Mouse (Mus musculus) forebrain, embryonic 10.5 days (tissue): Measurements from ENCODE around the gene Ctse. TPM values are rescaled to one million over a fixed set of nuclear protein-coding genes. Genes with fewer than 3 reads are reported as not detected.

Experiments used
- DNase-seq: peaks from one replicate; pipeline ENCODE4 v3.0.0-alpha.2; 2017; ENCODE audit warnings: low spot score; ENCODE audit errors: extremely low spot score
- H3K27ac ChIP-seq: fragments of 300-500 bp; sonication (generic); 2 replicates; pipeline ENCODE4 v1.5.1; 2016; ENCODE audit warnings: mild to moderate bottlenecking
- H3K27me3 ChIP-seq: fragments of 300-500 bp; sonication (generic); 2 replicates; pipeline ENCODE4 v1.6.1; 2016; ENCODE audit warnings: mild to moderate bottlenecking; ENCODE audit not compliant: poor library complexity, severe bottlenecking
- H3K36me3 ChIP-seq: fragments of 300-500 bp; sonication (generic); replicated peaks from 2 replicates; pipeline ENCODE4 v1.6.1; 2016; ENCODE audit warnings: mild to moderate bottlenecking, moderate library complexity
- H3K4me1 ChIP-seq: fragments of 300-500 bp; sonication (generic); 2 replicates; pipeline ENCODE4 v1.6.1; 2016
- H3K4me3 ChIP-seq: fragments of 300-500 bp; sonication (generic); 2 replicates; pipeline ENCODE4 v1.5.1; 2016; ENCODE audit warnings: mild to moderate bottlenecking, moderate library complexity
- H3K9me3 ChIP-seq: fragments of 300-500 bp; sonication (generic); 2 replicates; pipeline ENCODE4 v1.6.1; 2016; ENCODE audit warnings: mild to moderate bottlenecking, moderate library complexity
- WGBS: fragments of 180-500 bp; shearing (Covaris S2); methylation state at CpG from one replicate; pipeline ENCODE4 v1.1.7; 2016; 5-methylcytosine and 5-hydroxymethylcytosine counted together
- polyA plus RNA-seq: library from polyadenylated mRNA; unstranded; fragments of >200 nt; fragmentation: Nextera tagmentation; extraction: Ambion mirVana; gene quantifications from 2 replicates; pipeline ENCODE4 v1.2.1, GENCODE M21; 2016

The Ctse gene
- polyA plus RNA-seq: not detected in 2 replicates

DNA sequence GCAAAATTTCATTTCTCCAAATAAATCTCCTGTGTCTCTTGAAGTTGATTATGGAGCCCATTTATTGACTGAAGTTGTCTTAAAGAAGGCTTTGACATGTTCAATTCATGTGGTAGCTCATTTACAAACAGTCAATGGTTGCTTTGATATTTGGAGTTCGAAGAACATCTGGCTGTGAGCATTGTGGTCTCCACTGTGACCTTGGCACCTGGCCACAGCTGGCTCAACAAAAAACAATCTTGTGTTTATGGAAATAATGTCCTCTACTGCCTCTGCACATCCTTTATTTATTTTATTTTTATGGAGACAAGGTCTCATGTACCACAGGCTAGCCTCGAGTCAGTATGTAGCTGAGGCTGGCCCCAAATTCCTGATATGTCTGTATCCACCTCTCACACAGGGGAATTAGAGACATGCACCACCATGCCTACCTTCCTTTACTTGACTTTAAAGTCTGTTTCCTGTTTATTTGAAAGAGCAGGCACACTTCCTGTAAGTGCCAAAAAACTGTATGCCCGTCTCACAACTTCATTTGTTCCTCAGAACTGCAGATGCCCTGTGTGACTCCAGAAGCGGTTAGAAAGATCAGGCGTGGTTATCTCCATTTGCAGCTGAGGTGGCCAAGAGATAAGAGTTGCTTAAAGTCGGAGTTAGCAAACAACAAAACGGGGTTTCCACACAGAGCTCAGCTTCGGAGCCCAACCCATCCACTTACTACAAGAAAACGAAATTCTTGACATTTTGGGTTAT, at the start of gene Ctse:
Ctse (plus strand) TSS at position 516 of the 750 bp plus-strand sequence.
- Histone ChIP-seq H3K9me3 (no peaks in the 10 kb centered on the region), H3K4me3 (no peak within 1 kb of the TSS), H3K4me1 (no peaks in the 10 kb centered on the region), H3K27ac (no peak within 1 kb of the TSS), H3K36me3 (no peaks in the 10 kb centered on the region), H3K27me3 (no peaks in the 10 kb centered on the region)
- DNase-seq: no peak
- 84% methylated on average over 9 of the region's 9 CpGs for WGBS

GRCm38 (mm10) chr1:131598905-131599304, 39.2 kb upstream of the Ctse start, which contains the start of gene Avpr1b:
Avpr1b (plus strand) TSS chr1:131599239.
- no peaks in the 10 kb centered on the region for H3K9me3 ChIP-seq
- no peak within 1 kb of the TSS for H3K4me3 ChIP-seq
- no peak within 1 kb of the TSS for H3K27ac ChIP-seq
- DNase-seq: no peak
- 0 out of 2 replicates have a peak, but pooled peaks cover 2% of the 10 kb centered on the region for H3K4me1 ChIP-seq
- peaks cover 17% of the 10 kb centered on the region for H3K27me3 ChIP-seq
- 52% methylated on average over 12 of the region's 12 CpGs for WGBS
- no peaks in the 10 kb centered on the region for H3K36me3 ChIP-seq

- Histone ChIP-seq H3K27ac (no peak overlapping the region), H3K36me3 (no peaks in the 10 kb centered on the region), H3K4me1 (0 out of 2 replicates have a peak, but pooled peaks cover 2% of the 10 kb centered on the region), H3K4me3 (no peak overlapping the region), H3K9me3 (no peaks in the 10 kb centered on the region), H3K27me3 (peaks cover 17% of the 10 kb centered on the region)
- no peak for DNase-seq
- 37% methylated on average over 11 of the region's 11 CpGs for WGBS
Observed at GRCm38 (mm10) chr1:131600314-131600713, 37.8 kb upstream of the Ctse start.

- no peak overlapping the region for H3K4me3 ChIP-seq
- no peaks in the 10 kb centered on the region for H3K9me3 ChIP-seq
- no peaks in the 10 kb centered on the region for H3K36me3 ChIP-seq
- no peak overlapping the region for H3K27ac ChIP-seq
- no peaks in the 10 kb centered on the region for H3K27me3 ChIP-seq
- H3K4me1 ChIP-seq: no peaks in the 10 kb centered on the region
- 86% methylated on average over 2 of the region's 2 CpGs for WGBS
- no peak for DNase-seq
Observed at GRCm38 (mm10) chr1:131606719-131607118, 31.4 kb upstream of the Ctse start.

DNA sequence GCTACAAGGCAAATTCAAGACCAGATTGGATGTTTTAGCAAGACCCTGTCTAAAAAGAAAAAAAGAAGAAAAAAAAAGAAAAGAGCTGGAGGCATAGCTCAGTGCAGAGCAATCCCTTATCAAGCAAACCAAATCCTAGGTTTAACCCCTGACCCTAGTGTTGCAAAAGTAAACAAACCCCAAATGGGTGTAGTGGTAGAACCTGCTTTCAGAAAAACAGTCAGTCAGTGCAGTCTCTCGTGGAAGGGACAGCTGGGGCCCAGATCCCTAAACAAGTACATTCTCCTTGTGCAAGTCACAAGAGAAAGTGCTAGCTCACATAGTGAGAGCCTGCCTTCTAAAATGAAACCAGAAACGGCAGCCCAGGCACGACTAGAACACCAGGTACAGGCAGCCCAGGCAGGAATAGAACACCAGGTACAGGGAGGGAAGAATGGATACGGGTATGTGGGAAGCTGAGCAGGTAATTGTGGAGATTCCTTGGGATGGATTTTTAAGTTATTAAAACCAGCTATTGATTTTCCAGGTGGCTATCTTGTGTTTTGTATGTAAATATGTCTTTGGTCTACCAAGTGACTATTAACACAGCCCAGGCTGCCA, 25.4 kb upstream of the Ctse start:
- Histone ChIP-seq H3K27me3 (no peaks in the 10 kb centered on the region), H3K27ac (no peak overlapping the region), H3K36me3 (no peaks in the 10 kb centered on the region), H3K4me1 (no peaks in the 10 kb centered on the region), H3K4me3 (no peak overlapping the region), H3K9me3 (no peaks in the 10 kb centered on the region)
- 55% methylated on average over 4 of the region's 4 CpGs for WGBS
- no peak for DNase-seq

- H3K36me3 ChIP-seq: no peaks in the 10 kb centered on the region
- WGBS: 82% methylated on average over 16 of the region's 16 CpGs
- peak; percentile 49 for DNase-seq
- H3K4me3 ChIP-seq: no peak overlapping the region
- no peaks in the 10 kb centered on the region for H3K27me3 ChIP-seq
- H3K9me3 ChIP-seq: no peaks in the 10 kb centered on the region
- no peaks in the 10 kb centered on the region for H3K4me1 ChIP-seq
- no peak overlapping the region for H3K27ac ChIP-seq
Observed at GRCm38 (mm10) chr1:131613361-131614133, 24.6 kb upstream of the Ctse start.

DNA sequence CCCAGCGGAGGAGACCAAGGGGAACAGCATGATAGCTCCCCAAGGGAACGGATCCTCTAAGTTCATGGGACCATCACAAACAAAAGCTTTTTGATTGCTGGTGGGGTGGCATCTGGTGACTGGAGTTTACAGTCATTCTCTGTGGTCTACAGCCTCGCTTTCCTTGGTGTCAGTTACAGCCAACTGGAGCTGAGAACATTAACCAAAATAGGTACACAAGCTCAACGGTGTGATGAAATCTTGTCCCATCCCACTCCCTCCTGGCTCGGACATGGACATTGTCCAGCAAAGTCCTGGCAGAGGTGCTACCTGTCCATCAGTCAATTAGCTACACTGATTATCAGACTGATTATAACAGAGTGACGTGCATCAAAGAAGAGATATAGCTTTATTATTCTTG, 23.5 kb upstream of the Ctse start:
- no peaks in the 10 kb centered on the region for H3K4me1 ChIP-seq
- WGBS: 92% methylated on average over 6 of the region's 6 CpGs
- H3K9me3 ChIP-seq: peaks cover 4% of the 10 kb centered on the region; the same call in 1 of the 2 replicates
- no peaks in the 10 kb centered on the region for H3K36me3 ChIP-seq
- H3K27ac ChIP-seq: no peak overlapping the region
- no peak for DNase-seq
- no peak overlapping the region for H3K4me3 ChIP-seq
- H3K27me3 ChIP-seq: no peaks in the 10 kb centered on the region

- Histone ChIP-seq H3K4me3 (no peak overlapping the region), H3K27me3 (no peaks in the 10 kb centered on the region), H3K36me3 (no peaks in the 10 kb centered on the region), H3K27ac (no peak overlapping the region), H3K4me1 (no peaks in the 10 kb centered on the region), H3K9me3 (peaks cover 7% of the 10 kb centered on the region; the same call in 1 of the 2 replicates)
- no peak for DNase-seq
- WGBS: 83% methylated on average over 1 of the region's 1 CpGs
Observed at GRCm38 (mm10) chr1:131616131-131616530, 22.0 kb upstream of the Ctse start.

DNA sequence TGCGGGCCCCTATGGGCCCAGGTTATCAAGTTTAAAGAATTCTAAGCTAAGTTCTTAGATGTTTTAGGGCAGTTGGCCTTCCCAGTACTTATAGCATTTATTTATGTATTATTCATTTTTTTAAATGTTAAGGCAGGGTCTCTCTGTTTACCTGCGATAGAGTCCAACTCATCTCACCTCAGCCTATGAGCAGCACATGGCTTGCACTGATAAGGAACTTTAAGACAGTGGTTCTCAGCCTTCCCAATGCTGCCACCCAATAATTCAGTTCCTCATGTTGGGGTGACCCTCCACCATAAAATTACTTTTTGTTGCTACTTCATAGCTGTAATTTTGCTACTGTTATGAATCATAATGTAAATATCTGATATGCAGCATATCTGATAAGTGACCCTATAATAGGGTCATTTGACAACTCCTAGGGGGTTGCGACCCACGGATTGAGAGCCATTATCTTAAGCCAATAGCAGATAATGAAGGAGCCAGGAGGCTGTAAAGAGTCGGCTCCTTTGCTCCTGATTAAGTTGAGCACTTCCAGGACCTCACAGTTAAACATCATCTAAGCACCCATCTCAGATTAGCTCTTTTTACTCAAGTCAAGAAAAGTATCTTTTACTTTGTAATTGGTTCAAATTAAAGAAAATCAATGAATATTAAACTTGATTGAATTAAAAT, 21.4 kb upstream of the Ctse start:
- no peaks in the 10 kb centered on the region for H3K27me3 ChIP-seq
- peaks cover 7% of the 10 kb centered on the region; the same call in 1 of the 2 replicates for H3K9me3 ChIP-seq
- H3K4me1 ChIP-seq: no peaks in the 10 kb centered on the region
- no peak for DNase-seq
- WGBS: 84% methylated on average over 5 of the region's 5 CpGs
- no peak overlapping the region for H3K4me3 ChIP-seq
- no peaks in the 10 kb centered on the region for H3K36me3 ChIP-seq
- no peak overlapping the region for H3K27ac ChIP-seq

GRCm38 (mm10) chr1:131618576-131618975, 19.5 kb upstream of the Ctse start:
- Histone ChIP-seq H3K27me3 (no peaks in the 10 kb centered on the region), H3K27ac (no peak overlapping the region), H3K4me1 (no peaks in the 10 kb centered on the region), H3K36me3 (no peaks in the 10 kb centered on the region), H3K4me3 (no peak overlapping the region), H3K9me3 (peaks cover 7% of the 10 kb centered on the region; the same call in 1 of the 2 replicates)
- WGBS: 84% methylated on average over 1 of the region's 1 CpGs
- no peak for DNase-seq

- Histone ChIP-seq H3K27ac (no peak overlapping the region), H3K4me1 (no peaks in the 10 kb centered on the region), H3K9me3 (peaks cover 7% of the 10 kb centered on the region; the same call in 1 of the 2 replicates), H3K36me3 (no peaks in the 10 kb centered on the region), H3K4me3 (no peak overlapping the region), H3K27me3 (no peaks in the 10 kb centered on the region)
- DNase-seq: no peak
- WGBS: 91% methylated on average over 7 of the region's 7 CpGs
Observed at GRCm38 (mm10) chr1:131619348-131619747, 18.8 kb upstream of the Ctse start.

GRCm38 (mm10) chr1:131623644-131624043, 14.5 kb upstream of the Ctse start:
- peaks cover 7% of the 10 kb centered on the region; the same call in 1 of the 2 replicates for H3K9me3 ChIP-seq
- H3K4me3 ChIP-seq: no peak overlapping the region
- H3K27me3 ChIP-seq: no peaks in the 10 kb centered on the region
- DNase-seq: no peak
- 90% methylated on average over 3 of the region's 3 CpGs for WGBS
- no peaks in the 10 kb centered on the region for H3K4me1 ChIP-seq
- H3K27ac ChIP-seq: no peak overlapping the region
- H3K36me3 ChIP-seq: no peaks in the 10 kb centered on the region
